Comparison of ENCODE assay signal across 8 mouse cellular contexts in genomic region chr4:95742986-95743385, GRCm38 (mm10).
DNase-seq lines count a peak whose midpoint lies in the region; ATAC-seq and TF ChIP-seq lines count a peak whose summit lies in the region.

No protein-coding gene starts in this region.

- H3K4me3 ChIP-seq in thymus, adult 2 months (ENCODE audit: control insufficient read depth, insufficient read depth, low read length), result no peak overlapping the region
- no peak overlapping the region for H3K4me3 ChIP-seq in layer of hippocampus, adult 2 months
- H3K4me3 ChIP-seq in forebrain, embryonic 11.5 days (ENCODE audit: low read depth, low read length), result no peak overlapping the region

- no peak for TF ChIP-seq CTCF in thymus, adult 2 months (IDR thresholded peaks at IDR 0.05; ENCODE audit: borderline replicate concordance, control insufficient read depth, extremely low read depth, insufficient read depth, low read length, poor library complexity)
- TF ChIP-seq CTCF in layer of hippocampus, adult 2 months (conservative IDR thresholded peaks at IDR 0.05), result peak; percentile 64

- ATAC-seq in frontal cortex, adult (ENCODE audit: low TSS enrichment), result peak; percentile 78
- ATAC-seq in forebrain, embryonic 11.5 days (replicated peaks; ENCODE audit: low FRiP score), result no peak

- no peak for DNase-seq in frontal cortex, postnatal 14 days (ENCODE audit: low spot score in 2 of 2)
- DNase-seq in thymus, adult 2 months, result no peak
- DNase-seq in thymus, adult 18-20 months, result no peak
- DNase-seq in layer of hippocampus, adult 2 months (ENCODE audit: low spot score in 2 of 2), result peak; percentile 32 to 44
- DNase-seq in right cerebral cortex, postnatal 14 days, result peak; percentile 9
- DNase-seq in forebrain, embryonic 11.5 days (ENCODE audit: low spot score), result no peak
- DNase-seq in cerebellum, postnatal 4 days (ENCODE audit: low spot score in 2 of 2), result no peak

- no peaks in the 10 kb centered on the region for H3K9me3 ChIP-seq in forebrain, embryonic 11.5 days (ENCODE audit: control insufficient read depth, low read length)

- peak overlapping the region; percentile 62; the same call in 1 of the 2 replicates for H3K27ac ChIP-seq in thymus, adult 2 months (ENCODE audit: control insufficient read depth, insufficient read depth, low read length)
- peak overlapping the region; percentile 78 for H3K27ac ChIP-seq in layer of hippocampus, adult 2 months
- no peak overlapping the region for H3K27ac ChIP-seq in forebrain, embryonic 11.5 days (ENCODE audit: low read depth, low read length)

- H3K27me3 ChIP-seq in thymus, adult 2 months (ENCODE audit: control insufficient read depth, insufficient read depth, low read length), result no peaks in the 10 kb centered on the region
- no peaks in the 10 kb centered on the region for H3K27me3 ChIP-seq in forebrain, embryonic 11.5 days (ENCODE audit: control insufficient read depth, insufficient read depth, low read length)

- H3K36me3 ChIP-seq in thymus, adult 2 months (ENCODE audit: control insufficient read depth, insufficient read depth, low read length), result no peaks in the 10 kb centered on the region
- no peaks in the 10 kb centered on the region for H3K36me3 ChIP-seq in forebrain, embryonic 11.5 days (ENCODE audit: control insufficient read depth, insufficient read depth, low read length)

- no peak overlapping the region for H3K4me2 ChIP-seq in forebrain, embryonic 11.5 days (ENCODE audit: low read depth, low read length, severe bottlenecking)

- WGBS in thymus, adult 2 months, result 53% methylated on average over 4 of the region's 4 CpGs
- 44% methylated on average over 4 of the region's 4 CpGs for WGBS in forebrain, embryonic 11.5 days

- peaks cover 15% of the 10 kb centered on the region for H3K4me1 ChIP-seq in thymus, adult 2 months (replicated peaks; ENCODE audit: control insufficient read depth, insufficient read depth, low read length)
- H3K4me1 ChIP-seq in forebrain, embryonic 11.5 days (replicated peaks; ENCODE audit: control insufficient read depth, insufficient read depth, low read length), result no peaks in the 10 kb centered on the region; the same call in 1 of the 2 replicates

- TF ChIP-seq POLR2A in thymus, adult 2 months (IDR thresholded peaks at IDR 0.05; ENCODE audit: control insufficient read depth, extremely low read depth, insufficient read depth, low read length, poor library complexity), result no peak

- H3K9ac ChIP-seq in forebrain, embryonic 11.5 days (ENCODE audit: low read length), result no peak overlapping the region

Comparison
In these comparisons a context has a peak if more than half of its experiments do, and no peak if none do; other contexts are left out.
1. DNase-seq: peak in layer of hippocampus, adult 2 months (2 of 2) and right cerebral cortex, postnatal 14 days (single experiment); none in frontal cortex, postnatal 14 days (0 of 2), thymus, adult 2 months (single experiment), thymus, adult 18-20 months (0 of 2), forebrain, embryonic 11.5 days (single experiment) and cerebellum, postnatal 4 days (0 of 2).